Mouse (Mus musculus): ENCODE results near the gene Mtmr10. TPM values are rescaled to one million over a fixed set of nuclear protein-coding genes. Genes with fewer than 3 reads are reported as not detected.

Mtmr10 gene
- polyA plus RNA-seq, 1 experiment = 19.8 TPM

DNA sequence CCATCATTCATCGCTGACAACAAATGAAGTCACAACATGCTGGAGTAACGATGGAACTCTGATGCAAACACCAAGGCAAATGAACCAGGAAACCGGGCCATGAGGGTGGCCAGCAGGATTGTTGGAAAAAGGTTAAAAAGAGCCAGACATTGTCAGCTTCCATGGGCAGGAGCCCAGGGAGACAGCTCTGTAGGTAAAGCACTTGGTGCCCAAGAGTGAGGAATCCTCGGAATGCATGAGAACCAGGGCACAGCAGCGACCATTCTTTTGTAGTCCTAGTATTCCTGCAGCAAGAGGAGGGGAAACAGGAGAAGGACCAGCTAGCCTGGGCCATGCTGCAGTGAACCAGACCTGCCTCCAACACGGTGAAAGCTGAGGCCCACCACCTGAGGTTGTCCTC, 71.2 kb downstream of the Mtmr10 start:
- no peak overlapping the region for H3K27ac ChIP-seq (ENCODE audit: insufficient read depth, low read length)
- TF ChIP-seq POLR2A (IDR thresholded peaks at IDR 0.05; ENCODE audit: low read depth, low read length) (no peak), CTCF (IDR thresholded peaks at IDR 0.05; ENCODE audit: borderline replicate concordance, insufficient read depth, low read length) (no peak)
- H3K4me1 ChIP-seq (ENCODE audit: control insufficient read depth, insufficient read depth, low read length) = no peaks in the 10 kb centered on the region
- no peak overlapping the region for H3K4me3 ChIP-seq (ENCODE audit: insufficient read depth, low read length)

DNA sequence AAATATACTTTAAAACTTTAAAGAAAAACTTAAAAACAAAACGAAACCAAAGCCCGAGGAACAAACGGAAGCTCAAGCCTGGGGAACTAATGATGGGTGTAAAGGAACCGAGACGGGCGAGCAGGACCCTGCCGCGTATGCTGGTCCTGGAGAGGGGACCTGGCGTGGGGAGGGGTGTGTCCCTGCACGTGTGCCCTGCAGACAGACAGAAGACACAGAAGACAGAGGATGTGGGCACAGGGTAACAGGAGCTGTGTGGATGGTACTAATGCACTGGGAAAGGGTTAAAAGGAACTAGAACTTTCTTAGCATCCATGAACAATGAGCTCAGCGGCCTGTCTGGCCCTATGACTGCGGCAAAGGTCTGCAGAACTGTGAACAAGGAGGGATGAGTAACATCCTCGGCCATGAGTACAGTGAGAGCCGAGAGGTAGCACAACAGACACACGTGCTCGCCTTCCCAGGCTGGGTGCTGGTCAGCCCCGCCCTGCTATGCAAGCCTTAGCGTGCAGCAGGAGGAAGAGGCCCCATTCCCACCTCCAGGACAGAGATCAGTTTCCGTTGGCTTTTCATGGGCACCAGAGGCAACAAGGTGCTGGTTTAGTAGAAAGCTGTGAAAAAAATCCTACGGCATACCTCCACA, 72.6 kb downstream of the Mtmr10 start:
- TF ChIP-seq POLR2A (IDR thresholded peaks at IDR 0.05; ENCODE audit: low read depth, low read length) (no peak), CTCF (IDR thresholded peaks at IDR 0.05; ENCODE audit: borderline replicate concordance, insufficient read depth, low read length) (no peak)
- H3K4me1 ChIP-seq (ENCODE audit: control insufficient read depth, insufficient read depth, low read length) = no peaks in the 10 kb centered on the region
- H3K27ac ChIP-seq (ENCODE audit: insufficient read depth, low read length) = no peak overlapping the region
- no peak overlapping the region for H3K4me3 ChIP-seq (ENCODE audit: insufficient read depth, low read length)

DNA sequence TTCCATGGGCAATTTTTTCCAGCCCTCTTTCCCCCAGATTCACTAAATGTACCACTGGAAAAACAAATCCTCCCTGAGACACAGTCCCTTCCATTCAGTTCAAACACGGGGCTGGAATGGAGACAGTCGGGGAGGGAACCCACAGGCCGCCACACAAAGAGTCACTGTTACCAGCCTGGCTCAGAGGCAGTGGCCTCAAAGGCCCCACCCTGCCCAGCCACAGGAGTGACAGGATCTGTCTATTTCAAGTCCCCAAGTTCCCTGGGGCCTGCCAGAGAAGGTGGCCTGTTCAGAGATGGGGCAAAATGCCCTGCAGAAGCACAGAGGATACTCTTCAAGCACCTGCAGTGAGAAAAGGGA, 73.1 kb downstream of the Mtmr10 start:
- no peak overlapping the region for H3K4me3 ChIP-seq (ENCODE audit: insufficient read depth, low read length)
- no peak for TF ChIP-seq POLR2A (IDR thresholded peaks at IDR 0.05; ENCODE audit: low read depth, low read length)
- no peak for TF ChIP-seq CTCF (IDR thresholded peaks at IDR 0.05; ENCODE audit: borderline replicate concordance, insufficient read depth, low read length)
- no peak overlapping the region for H3K27ac ChIP-seq (ENCODE audit: insufficient read depth, low read length)
- H3K4me1 ChIP-seq (ENCODE audit: control insufficient read depth, insufficient read depth, low read length) = no peaks in the 10 kb centered on the region

DNA sequence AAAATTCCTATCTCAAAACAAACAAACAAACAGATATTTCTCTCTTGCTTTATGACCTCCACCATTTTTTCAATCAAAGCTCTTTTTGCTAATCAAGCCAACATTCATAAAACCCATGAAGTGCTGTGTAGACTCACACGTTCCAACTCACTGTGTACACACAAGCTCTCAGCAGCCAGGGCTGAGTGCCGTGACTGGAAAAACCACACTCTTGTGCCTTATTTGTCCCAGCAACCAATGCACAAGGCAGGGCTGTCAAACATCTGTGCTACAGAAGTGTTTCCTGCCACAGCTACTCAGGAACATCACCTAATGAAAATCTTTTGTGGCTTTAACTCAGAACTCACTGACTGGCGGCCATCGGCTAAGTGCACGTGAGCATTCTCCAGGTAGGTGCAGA, 78.4 kb downstream of the Mtmr10 start:
- Histone ChIP-seq H3K27ac (ENCODE audit: insufficient read depth, low read length) (no peak overlapping the region), H3K4me1 (ENCODE audit: control insufficient read depth, insufficient read depth, low read length) (no peaks in the 10 kb centered on the region), H3K4me3 (ENCODE audit: insufficient read depth, low read length) (no peak overlapping the region)
- TF ChIP-seq CTCF (IDR thresholded peaks at IDR 0.05; ENCODE audit: borderline replicate concordance, insufficient read depth, low read length) (no peak), POLR2A (IDR thresholded peaks at IDR 0.05; ENCODE audit: low read depth, low read length) (no peak)

DNA sequence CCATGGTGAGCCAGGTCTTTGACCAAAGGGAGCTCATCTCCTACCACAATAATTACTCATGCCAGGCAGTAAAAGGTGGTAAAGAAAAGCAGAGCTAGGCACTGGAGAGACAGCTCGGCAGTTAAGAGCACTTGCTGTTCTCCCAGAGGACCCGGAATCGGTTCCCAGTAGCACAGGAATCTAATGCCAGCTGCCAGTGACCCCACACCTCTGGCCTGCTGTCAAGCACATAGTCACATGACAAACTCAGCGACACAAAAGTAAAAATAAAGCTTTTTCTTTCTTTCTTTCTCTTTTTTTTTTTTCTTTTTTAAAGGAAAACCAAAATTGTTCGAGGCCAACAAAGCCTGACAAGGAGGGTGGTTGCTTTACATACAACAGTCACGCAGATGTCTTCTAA, 82.4 kb downstream of the Mtmr10 start:
- H3K4me1 ChIP-seq (ENCODE audit: control insufficient read depth, insufficient read depth, low read length) = peaks cover 3% of the 10 kb centered on the region; the same call in 1 of the 2 replicates
- no peak for TF ChIP-seq CTCF (IDR thresholded peaks at IDR 0.05; ENCODE audit: borderline replicate concordance, insufficient read depth, low read length)
- no peak for TF ChIP-seq POLR2A (IDR thresholded peaks at IDR 0.05; ENCODE audit: low read depth, low read length)
- no peak overlapping the region for H3K4me3 ChIP-seq (ENCODE audit: insufficient read depth, low read length)
- H3K27ac ChIP-seq (ENCODE audit: insufficient read depth, low read length) = no peak overlapping the region

DNA sequence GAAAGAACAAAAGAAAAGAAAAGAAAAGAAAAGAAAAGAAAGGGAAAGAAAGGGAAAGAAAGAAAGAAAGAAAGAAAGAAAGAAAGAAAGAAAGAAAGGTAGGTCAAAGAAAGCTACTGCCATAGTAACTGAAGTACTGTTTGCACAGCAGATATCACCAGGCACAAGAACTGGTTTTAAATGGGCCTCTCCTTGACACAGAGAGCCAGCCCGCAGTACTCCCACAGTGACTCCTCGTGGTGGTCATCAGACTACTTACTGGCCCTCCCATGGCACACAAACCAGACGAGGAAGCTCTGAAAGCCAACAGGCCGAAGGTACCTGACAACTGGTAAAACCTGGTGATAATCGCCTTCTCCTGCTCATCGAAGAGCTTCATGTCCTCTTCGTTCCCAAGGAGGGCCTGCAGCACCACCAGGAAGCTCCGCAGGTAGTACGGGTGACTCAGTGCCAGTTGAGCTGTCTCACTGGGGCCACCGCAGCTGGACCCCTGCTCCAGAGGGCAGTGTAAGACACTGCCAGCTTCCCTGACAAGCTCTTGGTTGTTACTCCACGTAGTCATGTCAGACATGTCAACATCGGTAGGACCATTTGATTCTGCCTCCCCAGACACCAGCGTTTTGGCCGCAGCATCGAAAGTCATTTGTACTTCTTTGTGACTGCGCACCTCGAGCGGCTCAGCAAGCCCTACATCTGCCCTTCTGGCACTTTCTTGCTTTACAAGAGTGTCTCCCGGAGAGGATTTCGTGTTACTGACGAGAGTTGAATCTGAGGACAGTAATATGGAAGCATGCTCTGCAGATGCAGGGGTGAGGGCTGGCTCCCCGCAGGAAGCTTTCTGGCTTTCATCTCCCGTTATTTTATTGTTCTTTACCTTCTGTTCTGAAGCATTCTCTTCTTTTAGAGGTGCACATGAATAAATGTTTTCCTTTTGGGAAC, 84.8 kb downstream of the Mtmr10 start:
- TF ChIP-seq CTCF (IDR thresholded peaks at IDR 0.05; ENCODE audit: borderline replicate concordance, insufficient read depth, low read length) (no peak), POLR2A (IDR thresholded peaks at IDR 0.05; ENCODE audit: low read depth, low read length) (no peak)
- Histone ChIP-seq H3K4me1 (ENCODE audit: control insufficient read depth, insufficient read depth, low read length) (peaks cover 3% of the 10 kb centered on the region; the same call in 1 of the 2 replicates), H3K4me3 (ENCODE audit: insufficient read depth, low read length) (no peak overlapping the region), H3K27ac (ENCODE audit: insufficient read depth, low read length) (no peak overlapping the region)

DNA sequence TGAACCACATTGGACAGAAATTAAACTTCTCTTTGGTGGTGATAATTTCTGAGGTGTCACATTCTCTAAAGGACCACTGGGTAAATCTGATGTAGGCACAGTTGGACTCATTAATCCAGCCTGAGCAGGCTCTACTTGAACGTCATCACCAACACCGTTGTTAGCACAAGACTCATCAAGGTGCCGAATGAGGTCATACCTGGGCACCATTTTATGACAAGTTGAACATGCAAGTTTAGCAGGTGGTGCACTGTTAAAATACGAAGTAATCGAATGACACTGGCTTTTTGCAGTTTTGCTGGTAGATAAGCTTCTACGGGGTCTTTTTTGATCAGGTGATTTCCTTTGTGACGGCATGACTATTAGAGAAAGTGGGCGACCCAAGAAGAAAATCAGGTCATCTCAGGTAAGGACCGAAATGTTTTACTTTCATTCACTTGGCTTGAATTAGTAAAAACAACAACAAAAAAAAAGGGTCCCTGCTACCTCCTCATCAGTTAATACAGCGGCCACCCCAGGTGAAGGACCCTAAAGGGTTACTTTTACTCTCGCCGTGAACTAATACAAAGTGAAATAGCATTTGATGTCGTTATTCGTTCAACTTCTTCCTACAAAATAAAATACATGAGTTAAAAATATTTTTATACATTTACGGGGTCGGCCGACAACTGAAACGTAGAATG, 85.8 kb downstream of the Mtmr10 start:
- no peak for TF ChIP-seq CTCF (IDR thresholded peaks at IDR 0.05; ENCODE audit: borderline replicate concordance, insufficient read depth, low read length)
- no peak for TF ChIP-seq POLR2A (IDR thresholded peaks at IDR 0.05; ENCODE audit: low read depth, low read length)
- Histone ChIP-seq H3K4me1 (ENCODE audit: control insufficient read depth, insufficient read depth, low read length) (peaks cover 3% of the 10 kb centered on the region; the same call in 1 of the 2 replicates), H3K27ac (ENCODE audit: insufficient read depth, low read length) (peak overlapping the region; percentile 68), H3K4me3 (ENCODE audit: insufficient read depth, low read length) (peak overlapping the region; percentile 61)

DNA sequence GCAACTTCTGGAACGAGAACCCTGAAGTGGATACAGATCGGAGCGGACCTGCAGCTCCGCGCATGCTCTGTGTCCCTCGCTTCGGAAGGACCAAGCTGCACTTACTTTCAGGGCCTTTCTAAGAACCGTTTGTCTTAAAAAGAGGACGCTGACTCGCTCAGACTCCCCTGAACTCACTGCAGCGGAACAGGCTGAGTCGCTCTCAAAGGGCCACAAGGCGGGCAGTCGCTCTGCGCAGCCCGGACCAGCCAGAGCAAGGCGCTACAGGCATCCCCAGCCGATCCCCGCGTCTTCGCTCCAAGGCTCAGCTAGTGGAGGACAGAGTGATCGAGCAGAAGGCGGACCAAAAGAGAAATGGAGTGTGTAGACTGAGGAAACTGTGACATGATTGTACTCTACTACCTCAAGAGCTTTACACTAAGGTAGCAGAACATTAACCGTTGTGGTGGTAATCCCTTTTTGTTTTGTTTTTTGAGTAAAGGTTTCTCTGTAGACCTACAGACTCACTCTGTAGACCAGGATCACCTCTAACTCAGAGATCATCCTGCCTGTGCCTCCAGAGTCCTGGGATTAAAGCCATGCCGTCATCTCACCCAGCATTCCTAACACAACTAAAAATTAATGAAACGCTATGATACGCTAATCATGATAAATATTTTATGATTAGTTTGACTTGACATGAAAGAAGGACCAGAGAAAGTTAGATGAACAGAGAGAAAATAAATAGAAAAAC, 86.5 kb downstream of the Mtmr10 start, which contains the start of gene Fan1:
Fan1 (minus strand) TSS at position 266 of the 733 bp plus-strand sequence.
- TF ChIP-seq POLR2A (IDR thresholded peaks at IDR 0.05; ENCODE audit: low read depth, low read length) = peak; percentile 94
- TF ChIP-seq CTCF (IDR thresholded peaks at IDR 0.05; ENCODE audit: borderline replicate concordance, insufficient read depth, low read length) = no peak
- peak within 1 kb of the TSS; percentile 68 for H3K27ac ChIP-seq (ENCODE audit: insufficient read depth, low read length)

More for the DNA sequence above, 86.5 kb downstream of the Mtmr10 start, which contains the start of gene Fan1:
- peak within 1 kb of the TSS; percentile 61 for H3K4me3 ChIP-seq (ENCODE audit: insufficient read depth, low read length)
- H3K4me1 ChIP-seq (ENCODE audit: control insufficient read depth, insufficient read depth, low read length) = peaks cover 3% of the 10 kb centered on the region; the same call in 1 of the 2 replicates

Other genes with a start within 250 kb of the Mtmr10 start
- gene Trpm1, start 133.8 kb upstream of the Mtmr10 start, polyA plus RNA-seq (2011; ENCODE audit: insufficient read length, low read depth, missing spikeins) = not detected in 2 replicates
- gene Fan1, start 86.4 kb downstream of the Mtmr10 start, polyA plus RNA-seq (2011; ENCODE audit: insufficient read length, low read depth, missing spikeins) = 5.6 and 5.7 TPM in 2 replicates
- gene Mphosph10, start 104.6 kb downstream of the Mtmr10 start, polyA plus RNA-seq (2011; ENCODE audit: insufficient read length, low read depth, missing spikeins) = 32.7 and 34.9 TPM in 2 replicates
- gene Mcee, start 105.0 kb downstream of the Mtmr10 start, polyA plus RNA-seq (2011; ENCODE audit: insufficient read length, low read depth, missing spikeins) = 15.9 and 20.0 TPM in 2 replicates
- 0.65 TPM in 1 of 2 replicates, not detected in the other for gene Apba2, start 214.1 kb downstream of the Mtmr10 start, polyA plus RNA-seq (2011; ENCODE audit: insufficient read length, low read depth, missing spikeins)